Mouse (Mus musculus) CD8-positive naive resting alpha-beta T cell, adult 2 months (primary cell): ENCODE measurements at regions not wholly inside any gene's neighbourhood (a gene's known extent, or its start where the extent isn't known, plus 50 kb on each side); places are given as distances from the start of the nearest gene placed in this dataset.
"Not testable (repeated sequence)": the region's sequence is repeated elsewhere in the genome, so short reads cannot be mapped to it uniquely, and the experiment has no call there.

Experiments used
- DNase-seq, 2 experiments: peaks; one replicate each; pipeline ENCODE4 v3.0.0; 2022; ENCODE audit warnings: low read depth in 2 of 2, low spot score in 2 of 2

DNA sequence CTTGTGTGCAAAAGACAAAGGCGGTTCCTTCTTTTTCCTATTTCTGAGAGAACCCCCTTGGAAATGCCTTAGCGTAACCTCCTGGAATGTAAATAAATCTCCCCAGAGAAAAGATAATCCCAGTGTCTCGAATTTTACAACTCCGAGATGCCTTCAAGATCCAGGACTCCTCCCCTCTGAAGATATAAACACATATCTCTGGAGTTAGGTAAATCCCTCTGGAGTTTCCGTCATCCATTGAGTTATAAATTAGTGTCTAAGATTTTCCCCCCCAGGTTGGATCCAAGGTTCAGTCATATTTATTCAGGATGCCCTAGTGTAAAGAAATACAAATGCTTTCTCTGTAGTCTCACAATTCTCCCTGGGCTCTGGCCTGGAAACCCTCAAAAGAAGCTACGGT lies 200.3 kb downstream of the Rchy1 start:
- no peak for DNase-seq

DNA sequence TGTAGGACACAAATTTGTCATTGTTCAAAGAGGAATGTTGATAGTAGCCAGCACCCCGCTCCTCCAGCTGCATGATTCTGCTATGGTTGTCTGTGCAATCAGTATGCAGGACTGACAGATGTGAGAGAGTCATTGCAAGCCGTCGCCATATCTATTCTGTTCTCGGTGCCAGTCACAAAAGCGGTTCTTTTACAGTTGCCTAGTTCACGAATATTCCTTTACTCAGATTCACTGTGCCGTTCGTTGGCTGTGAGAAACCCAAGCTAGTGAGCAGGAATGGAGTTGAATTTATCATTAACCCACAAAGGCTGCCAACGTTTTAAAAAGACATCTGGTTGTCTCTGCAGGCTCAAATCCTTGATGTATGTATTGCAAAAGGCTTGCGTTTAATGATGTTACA lies 206.9 kb downstream of the Rchy1 start:
- no peak for DNase-seq

DNA sequence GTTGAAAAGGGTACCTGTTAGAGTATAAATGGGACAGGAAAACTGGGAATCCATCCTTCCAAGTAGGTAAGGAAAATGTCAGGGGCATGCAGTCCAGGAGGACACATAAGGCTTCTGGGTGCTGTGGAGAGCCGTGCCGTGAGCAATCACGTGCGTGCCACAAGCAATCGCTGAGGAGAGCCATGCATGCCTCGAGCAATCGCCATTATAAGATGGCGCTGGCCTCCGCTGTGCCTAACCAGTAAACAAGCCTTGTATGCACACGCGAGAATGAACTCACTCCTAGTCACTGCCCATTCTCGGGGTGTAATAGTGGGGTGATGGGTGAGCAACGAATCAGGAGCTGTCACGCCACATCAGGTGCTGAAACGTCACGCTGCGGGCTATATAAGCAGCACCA lies 210.0 kb downstream of the Rchy1 start:
- DNase-seq, result not testable (repeated sequence)

DNA sequence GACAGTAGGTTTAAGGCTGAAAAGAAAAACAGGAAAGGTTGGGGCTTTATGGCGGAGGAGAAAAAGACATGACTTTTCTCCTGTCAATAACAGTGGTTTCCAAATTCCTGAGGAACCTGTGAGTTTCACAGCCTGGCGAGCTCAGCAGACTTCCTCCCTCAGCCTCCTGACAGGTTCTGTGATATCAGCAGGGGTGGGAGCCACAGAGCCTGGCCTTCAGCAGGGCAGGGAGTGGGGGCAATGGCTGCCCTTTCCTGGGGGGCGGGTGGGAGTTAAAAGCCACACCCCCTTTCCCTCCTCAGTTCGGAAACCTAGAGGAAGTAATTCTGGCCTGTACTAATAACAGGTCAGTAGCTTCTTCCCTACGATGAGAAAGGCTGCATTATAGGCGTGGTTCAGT lies 211.7 kb downstream of the Rchy1 start:
- DNase-seq, result no peak

DNA sequence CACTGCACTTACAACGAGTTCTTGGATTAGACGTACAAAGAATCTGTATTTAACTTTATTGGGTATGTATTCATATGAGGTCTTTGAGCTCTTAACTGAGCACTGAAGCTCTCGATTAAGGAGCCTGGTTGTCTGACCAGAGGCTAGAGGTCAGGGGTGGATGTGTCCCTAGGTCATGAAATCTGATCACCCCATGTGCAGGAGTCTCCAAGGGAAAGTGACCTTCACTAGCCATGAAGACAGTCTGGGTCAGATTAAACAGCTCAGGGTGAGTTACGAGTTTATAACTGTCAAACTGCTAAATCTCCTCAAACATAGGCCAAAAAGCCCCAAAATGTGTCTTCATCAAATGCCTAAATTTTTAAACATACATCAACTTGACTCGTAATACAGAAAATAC lies 216.8 kb downstream of the Rchy1 start:
- DNase-seq, result no peak

DNA sequence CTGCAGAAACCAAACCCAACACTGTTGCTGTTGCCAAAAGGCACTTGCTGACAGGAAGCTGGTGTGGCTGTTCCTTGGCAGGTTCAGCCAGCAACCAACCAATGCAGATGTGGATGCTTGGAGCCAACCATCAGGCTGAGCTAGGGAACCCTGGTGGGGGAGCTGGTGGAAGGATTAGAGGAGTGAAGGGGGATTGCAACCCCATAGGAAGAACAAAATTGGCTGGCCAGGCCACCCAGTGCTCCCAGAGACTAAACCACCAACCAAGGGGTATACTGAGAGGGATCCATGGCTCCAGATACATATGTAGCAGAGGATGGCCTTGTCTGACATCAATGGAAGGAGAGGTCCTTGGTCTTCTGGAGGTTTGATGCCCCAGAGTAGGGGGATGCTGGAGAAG lies 218.5 kb downstream of the Rchy1 start:
- no peak for DNase-seq

DNA sequence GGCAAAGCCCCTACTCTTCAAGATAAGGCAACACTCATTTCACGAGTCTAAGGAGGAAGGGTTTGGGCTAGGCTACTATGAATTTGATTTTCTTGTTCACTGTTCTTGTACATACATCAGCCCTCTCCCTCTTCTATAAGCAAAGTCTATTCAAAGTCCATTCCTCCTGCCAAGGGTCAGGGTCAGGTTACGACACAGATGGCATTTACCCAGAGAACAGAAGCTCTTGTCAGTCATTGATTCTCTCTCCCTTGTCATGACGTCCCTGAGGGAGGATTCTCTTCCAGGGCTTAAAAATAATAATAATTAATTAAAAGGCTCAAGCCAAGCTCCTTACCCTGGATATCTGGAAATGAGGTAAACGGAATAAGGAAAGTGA lies 222.7 kb downstream of the Rchy1 start:
- DNase-seq, result no peak

DNA sequence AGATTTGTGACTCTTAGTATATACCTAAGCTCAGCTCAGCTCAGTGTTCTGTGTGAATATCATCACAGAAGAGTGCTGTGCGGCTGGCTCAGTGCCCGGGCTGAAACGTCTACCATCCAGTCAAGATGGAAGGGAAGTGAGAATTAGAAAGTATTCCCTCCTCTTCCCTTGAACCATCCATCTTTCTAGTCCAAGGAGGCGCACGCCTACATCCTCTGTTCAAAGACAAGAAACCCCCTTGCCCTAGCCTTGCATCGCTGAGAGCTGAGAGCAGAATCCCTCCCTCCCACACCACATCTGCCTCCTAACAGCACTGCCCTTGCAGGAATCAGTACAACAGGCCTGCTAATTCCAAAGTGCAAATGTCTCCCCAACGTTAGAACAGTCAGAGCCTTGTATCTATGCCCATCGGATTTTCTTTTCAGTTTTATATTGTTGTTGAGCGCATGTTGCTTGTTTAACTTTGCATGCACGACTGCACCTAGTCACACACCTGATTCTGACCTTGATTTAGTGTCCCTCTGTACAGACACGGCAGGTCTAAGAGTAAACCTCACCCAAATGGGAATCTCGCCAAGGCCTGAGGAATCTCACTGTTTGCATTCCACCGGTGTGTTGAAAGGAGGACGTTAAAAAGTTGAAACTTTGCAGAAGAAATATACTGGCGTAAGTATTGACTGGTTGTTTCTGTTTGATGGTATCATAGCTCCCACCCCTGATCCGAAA lies 222.2 kb downstream of the Parm1 start:
- DNase-seq, result no peak

DNA sequence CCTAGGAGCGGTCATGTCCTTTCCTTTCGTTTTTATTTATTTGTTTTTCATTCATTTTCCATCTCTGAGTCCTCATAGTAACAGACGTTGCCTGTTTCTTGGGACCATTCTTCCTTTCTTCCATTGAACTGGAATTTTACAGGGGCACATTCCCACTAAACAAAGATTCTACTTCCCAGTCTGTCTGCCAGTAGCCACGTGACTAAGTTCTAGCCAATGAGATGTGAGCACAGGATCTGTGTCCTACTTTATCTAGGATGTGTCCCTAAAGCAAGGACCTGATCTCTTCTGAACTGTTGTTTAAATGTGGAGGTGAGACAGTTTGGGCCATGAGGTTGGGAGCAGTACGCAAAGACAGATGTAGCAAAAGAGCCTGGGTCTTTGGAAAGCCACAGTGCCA lies 214.6 kb downstream of the Parm1 start:
- no peak for DNase-seq

DNA sequence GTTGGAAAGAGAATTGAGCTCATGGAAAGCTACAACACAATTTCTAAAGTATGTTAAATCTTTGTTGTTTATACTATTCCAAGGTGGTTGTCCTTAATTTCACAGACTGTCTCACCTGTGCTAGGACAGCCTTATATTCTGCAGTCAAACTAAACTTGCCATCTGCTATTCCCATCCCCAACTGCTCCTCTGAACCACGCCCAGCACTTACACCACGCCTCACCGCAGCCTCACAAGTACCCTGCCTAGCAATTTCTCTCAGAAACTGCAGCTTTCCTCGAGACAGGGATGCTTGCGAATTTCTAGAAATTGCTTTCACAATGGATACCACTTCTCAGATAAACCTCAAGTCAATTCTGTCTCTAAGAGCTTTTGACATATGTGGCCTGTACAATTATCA lies 213.7 kb downstream of the Parm1 start:
- DNase-seq, result no peak

DNA sequence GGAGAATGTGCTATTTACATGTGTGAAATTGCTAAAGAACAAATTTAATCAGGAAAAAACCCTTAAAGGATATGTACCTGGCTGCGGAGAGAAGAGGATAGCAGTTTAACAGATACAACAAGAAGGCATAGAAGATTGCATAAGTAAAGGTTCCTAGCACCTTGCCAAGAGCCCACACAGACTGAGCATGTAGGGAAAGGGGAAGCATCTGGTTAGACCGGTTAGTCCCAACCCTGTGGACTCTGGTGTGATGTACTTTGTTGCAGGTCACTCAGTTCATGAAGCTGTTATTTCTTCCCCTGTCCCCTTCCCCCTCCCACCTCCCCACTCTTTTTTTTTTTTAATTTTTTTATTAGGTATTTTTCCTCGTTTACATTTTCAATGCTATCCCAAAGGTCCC lies 212.5 kb downstream of the Parm1 start:
- no peak for DNase-seq

DNA sequence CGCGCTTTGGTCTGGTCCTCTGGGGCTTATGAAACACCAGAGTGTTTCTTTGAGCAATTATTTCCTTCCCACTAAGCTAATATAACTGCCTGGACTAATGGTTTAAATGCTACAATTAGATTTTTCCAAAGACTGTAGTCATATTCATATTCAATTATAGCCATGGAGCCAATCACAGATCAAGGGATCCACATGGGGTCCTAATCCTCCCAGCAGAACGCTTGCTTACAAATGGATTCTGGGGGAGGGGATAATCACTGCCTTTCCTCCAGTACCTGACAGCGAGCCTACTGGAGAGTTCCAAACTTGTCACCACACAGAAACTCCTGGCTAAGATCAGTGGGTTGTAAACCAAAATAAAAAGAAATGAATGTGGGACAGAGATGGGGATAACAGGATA lies 212.0 kb downstream of the Parm1 start:
- no peak for DNase-seq

DNA sequence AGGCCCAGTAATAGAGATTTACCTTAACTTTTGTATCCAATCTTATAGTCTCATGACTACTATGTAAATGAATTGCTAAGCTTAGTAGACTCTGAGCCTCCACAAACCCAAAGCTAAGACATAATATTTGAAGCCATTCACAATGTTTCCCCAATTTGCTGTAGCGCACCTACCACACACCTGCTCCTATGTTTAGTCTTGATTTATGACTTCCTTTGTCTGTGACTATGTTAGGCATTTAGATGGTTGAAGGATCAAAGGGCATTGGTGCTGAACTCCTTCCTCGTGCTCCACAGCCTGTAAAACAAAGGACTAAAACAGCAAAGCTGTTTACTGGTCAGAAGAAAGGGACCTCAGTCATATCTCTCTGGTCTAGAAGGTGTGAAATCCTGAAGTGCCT lies 210.0 kb downstream of the Parm1 start:
- DNase-seq, result no peak

DNA sequence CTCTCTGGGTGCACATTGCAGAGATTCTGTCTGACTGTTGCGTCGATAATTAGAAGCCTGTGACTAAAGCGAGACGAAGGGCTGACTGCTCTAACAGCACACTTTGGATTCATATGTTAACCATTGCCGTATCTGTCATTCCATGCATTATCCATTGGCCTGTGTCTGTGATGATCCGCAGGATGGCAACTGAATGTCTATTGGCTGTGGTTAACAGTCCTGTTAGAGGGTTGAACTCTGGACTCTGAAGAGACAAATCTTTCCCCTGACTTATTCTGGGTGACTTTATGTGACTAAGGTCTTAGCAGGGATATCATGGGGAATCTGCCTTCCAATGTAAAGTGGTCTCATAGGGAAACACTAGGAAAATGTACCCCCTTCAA lies 208.7 kb downstream of the Parm1 start:
- no peak for DNase-seq

DNA sequence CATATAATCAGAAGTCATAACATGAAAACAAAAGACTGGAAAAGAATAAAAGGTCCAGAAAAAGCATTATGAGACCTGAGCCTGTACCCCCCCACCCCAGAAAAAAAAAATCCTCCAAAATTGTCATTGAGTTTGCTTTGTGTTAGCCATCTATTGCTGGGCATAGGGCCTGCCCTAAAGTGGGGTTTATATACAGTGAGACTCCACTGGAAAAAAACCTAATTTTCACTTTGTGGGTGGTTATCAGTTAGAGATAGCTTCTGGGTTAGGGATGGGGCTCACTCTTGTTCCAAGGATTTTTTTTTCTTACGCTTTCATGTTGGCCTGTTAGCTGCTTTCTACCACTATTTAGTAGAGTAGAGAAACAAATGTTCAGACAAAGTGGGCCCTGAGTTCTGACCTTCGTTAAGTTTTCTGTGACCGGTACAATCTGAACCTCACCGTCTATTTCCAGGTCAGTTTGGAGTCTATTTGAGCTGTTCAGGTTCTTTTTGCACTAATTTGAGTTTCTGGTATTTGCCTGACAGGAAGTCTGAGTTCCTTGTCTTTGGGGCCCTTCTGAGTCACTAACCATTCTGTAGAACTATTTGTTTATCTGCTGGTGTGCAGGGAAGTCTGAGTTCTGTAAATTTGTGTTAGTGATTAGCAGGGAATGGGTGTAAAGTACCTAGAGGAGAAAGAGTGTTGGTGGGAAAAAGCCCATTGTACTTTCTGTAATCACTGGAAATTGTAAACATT lies 208.1 kb downstream of the Parm1 start:
- no peak for DNase-seq

DNA sequence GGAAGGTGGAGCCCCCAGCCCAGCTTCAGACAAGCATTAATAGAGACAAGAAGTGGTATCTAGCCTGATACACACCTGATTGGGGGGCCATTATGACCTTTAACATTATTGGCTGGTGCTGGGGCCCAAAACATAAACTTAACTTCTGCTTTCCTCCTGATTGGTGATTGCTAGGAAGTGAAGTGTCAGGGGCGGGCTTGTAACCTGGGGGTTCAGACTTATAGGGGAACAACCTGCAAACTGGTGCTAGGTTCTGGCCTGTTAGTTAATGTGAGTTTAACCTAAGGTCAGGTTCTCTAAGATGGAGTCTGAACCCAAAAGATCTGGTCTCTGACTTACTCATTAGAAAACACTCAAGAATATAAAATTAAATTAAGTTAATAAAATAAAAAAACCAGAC lies 207.5 kb downstream of the Parm1 start:
- no peak for DNase-seq

DNA sequence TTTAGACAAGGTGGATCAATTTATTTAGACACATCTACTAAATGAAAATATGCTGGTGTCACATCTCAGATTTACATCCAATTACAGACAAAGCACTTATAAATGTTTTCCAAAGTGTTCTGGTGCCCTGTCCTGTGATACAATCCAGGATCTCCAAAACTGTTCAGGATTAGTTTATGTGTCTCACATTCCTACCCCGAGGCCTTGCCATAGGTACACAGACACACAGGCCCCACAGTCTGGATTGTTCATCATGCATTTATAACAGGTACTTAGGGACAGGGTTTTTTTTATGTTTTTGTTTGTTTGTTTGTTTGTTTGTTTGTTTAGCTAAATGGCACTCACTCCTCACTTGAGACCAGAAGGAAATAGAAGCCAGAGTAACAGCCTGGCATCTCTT lies 206.0 kb downstream of the Parm1 start:
- no peak for DNase-seq

DNA sequence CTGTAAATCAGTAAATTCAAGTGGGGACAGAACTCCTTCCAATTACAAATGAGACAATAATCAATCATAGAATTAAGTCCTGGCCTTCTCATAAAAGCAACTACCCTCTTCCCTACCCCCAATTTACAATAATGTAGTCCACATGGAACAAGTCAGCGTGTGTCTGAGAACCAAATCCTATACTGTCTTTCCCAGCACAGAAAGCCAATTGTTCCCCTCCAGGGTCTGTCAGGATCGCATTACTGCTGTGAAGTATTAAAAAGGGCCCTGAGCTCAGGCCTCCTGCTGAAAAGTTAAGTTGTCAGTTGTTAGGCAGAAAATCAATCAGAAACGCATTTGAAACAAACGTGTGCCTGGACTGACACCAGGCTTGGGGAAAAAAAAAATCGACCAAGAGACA lies 205.6 kb downstream of the Parm1 start:
- no peak for DNase-seq

DNA sequence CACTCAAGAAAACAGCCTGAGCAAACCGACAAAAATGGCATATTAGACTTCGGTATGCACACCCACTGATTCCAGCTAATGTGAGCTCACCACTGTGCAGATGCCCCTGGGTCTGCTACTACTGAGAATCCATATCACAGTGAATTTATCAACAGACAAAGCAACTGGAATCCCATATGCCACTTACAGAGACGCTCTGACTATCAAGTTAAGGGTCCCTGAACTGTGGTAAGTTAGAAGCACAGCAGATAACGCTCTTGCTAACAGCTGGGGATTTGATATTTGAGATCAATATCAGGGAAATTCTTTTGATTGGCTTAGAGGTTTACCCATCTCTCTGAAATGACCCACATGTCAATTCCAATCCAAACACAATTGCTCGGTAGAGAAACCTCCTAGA lies 205.0 kb downstream of the Parm1 start:
- DNase-seq, result no peak

DNA sequence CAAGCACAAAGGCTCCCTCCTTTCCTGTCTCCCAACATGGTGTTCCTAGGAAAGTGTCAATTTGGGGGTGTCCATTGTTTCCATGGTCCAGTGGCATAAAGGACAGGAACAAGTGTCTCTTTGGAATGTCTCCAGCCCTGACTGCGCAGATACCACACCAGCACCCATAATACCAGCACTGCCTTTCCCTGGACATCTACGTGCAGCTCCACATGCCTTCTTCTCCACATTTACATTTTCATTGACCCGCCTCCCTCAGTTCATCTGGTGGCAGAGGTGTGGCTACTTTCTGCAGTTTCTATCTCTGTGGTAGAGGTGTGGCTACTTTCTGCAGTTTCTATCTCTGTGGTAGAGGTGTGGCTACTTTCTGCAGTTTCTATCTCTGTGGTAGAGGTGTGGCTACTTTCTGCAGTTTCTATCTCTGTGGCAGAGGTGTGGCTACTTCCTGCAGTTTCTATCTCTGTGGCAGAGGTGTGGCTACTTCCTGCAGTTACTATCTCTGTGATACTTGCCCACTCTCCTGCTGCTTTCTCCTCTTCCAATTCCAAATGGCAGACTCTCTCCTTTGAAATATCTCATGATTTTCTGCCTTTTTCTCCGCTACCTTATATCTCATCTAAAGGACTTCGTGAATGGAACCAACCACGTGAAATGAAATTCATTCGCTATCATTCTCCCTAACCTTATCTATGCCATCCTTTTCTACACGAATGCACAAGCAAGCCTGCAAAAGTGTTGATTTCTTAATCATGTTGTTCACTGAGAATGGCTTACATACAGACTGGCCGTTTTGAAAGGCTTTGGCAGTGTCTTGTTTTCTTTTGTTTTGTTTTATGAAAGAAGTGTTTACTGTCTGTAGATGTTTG lies 204.0 kb downstream of the Parm1 start:
- DNase-seq, result no peak

DNA sequence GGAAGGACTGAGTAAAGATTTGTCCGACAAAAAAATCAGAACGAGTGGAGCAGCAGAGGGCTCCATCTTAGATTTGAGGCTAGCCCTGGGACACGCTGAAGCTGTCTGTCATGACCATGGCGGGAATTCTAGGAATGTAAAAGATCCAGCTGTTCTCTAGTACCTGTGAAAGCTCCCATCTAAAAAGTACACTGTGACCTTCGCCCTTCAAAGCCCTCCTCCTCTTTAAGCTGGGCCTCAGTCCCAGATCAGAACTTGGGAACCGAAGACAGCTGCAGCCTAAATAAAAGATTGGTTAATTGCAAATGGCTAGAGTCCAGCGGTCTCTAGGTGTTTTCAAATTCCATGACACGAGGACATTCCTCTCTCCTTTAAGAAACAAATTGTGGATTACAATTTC lies 195.6 kb downstream of the Parm1 start:
- no peak for DNase-seq
